Mouse (Mus musculus): Measurements from ENCODE around the gene Olfr887. TPM values are rescaled to one million over a fixed set of nuclear protein-coding genes. Genes with fewer than 3 reads are reported as not detected.

Olfr887 gene
- not detected in 2 replicates for polyA plus RNA-seq (2016; fragmentation: Nextera tagmentation; extraction: Ambion mirVana)

DNA sequence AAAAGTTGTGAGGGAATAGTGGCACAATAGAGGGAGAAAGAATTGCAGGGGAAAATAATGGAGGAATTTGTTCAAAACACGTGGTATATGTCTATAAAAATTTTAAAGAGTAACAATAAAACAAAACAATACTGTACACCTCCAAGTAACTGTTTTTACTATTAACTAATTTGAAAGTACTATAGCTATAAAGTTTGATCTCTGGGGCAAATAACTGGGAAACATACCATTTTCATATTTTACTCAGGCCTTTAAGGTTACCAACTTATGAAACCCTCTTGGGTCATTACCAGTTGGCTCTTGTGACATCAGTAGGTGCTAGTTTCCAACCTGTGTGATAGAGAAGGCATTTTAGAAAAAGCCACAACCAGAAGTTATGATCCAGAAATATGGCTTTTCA lies at the start of gene Olfr887:
Gene Olfr887 (plus strand): TSS at position 301 of the 400 bp plus-strand sequence.
- no peaks in the 10 kb centered on the region for H3K36me3 ChIP-seq (replicated peaks)
- no peaks in the 10 kb centered on the region for H3K4me1 ChIP-seq
- no peak within 1 kb of the TSS for H3K9ac ChIP-seq
- H3K9me3 ChIP-seq = no peaks in the 10 kb centered on the region
- H3K4me3 ChIP-seq (replicated peaks) = no peak within 1 kb of the TSS
- H3K27me3 ChIP-seq = no peaks in the 10 kb centered on the region
- WGBS = 91% methylated on average over 1 of the region's 1 CpGs
- H3K27ac ChIP-seq = no peak within 1 kb of the TSS
- ATAC-seq (ENCODE audit: low FRiP score) = no peak
- no peak within 1 kb of the TSS for H3K4me2 ChIP-seq

- Histone ChIP-seq H3K4me1 (no peaks in the 10 kb centered on the region), H3K36me3 (replicated peaks) (no peaks in the 10 kb centered on the region), H3K27ac (no peak within 1 kb of the TSS), H3K27me3 (no peaks in the 10 kb centered on the region), H3K4me3 (replicated peaks) (no peak within 1 kb of the TSS), H3K4me2 (no peak within 1 kb of the TSS), H3K9me3 (no peaks in the 10 kb centered on the region), H3K9ac (no peak within 1 kb of the TSS)
- WGBS = 75% methylated on average over 1 of the region's 1 CpGs
- ATAC-seq (ENCODE audit: low FRiP score) = no peak
These were observed 37.6 kb upstream of the Olfr887 start, which contains the start of gene Olfr884 for GRCm38 (mm10) chr9:38046255-38046654. Gene Olfr884 (plus strand): TSS chr9:38046555.

DNA sequence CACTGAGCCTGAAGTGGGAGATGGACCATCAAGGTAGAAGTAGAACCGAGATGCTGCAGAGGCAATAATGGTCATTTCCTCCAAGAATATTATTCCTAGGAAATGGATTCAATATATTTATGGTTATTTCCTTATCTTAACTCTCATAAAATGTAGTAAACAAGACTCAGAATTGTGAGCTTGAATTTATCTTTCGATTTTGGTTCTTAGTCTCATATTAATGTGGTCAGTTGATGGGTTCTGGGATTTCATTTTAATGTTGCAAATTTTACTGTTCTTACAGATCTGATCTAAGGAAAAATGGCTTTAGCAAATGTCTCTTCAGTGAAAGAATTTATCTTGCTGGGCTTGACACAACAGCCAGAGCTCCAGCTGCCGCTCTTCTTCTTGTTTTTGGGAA lies 22.9 kb upstream of the Olfr887 start, which contains the start of gene Olfr885:
Gene Olfr885 (plus strand): TSS at position 301 of the 400 bp plus-strand sequence.
- no peaks in the 10 kb centered on the region for H3K9me3 ChIP-seq
- WGBS = 87% methylated on average over 3 of the region's 3 CpGs
- no peak within 1 kb of the TSS for H3K9ac ChIP-seq
- no peak within 1 kb of the TSS for H3K4me3 ChIP-seq (replicated peaks)
- no peak for ATAC-seq (ENCODE audit: low FRiP score)
- H3K27ac ChIP-seq = no peak within 1 kb of the TSS
- H3K27me3 ChIP-seq = no peaks in the 10 kb centered on the region
- no peaks in the 10 kb centered on the region for H3K4me1 ChIP-seq
- H3K4me2 ChIP-seq = no peak within 1 kb of the TSS
- no peaks in the 10 kb centered on the region for H3K36me3 ChIP-seq (replicated peaks)

- WGBS = 82% methylated on average over 1 of the region's 1 CpGs
- Histone ChIP-seq H3K4me1 (no peaks in the 10 kb centered on the region), H3K27me3 (no peaks in the 10 kb centered on the region), H3K4me3 (replicated peaks) (no peak within 1 kb of the TSS), H3K36me3 (replicated peaks) (no peaks in the 10 kb centered on the region), H3K4me2 (no peak within 1 kb of the TSS), H3K27ac (no peak within 1 kb of the TSS), H3K9ac (no peak within 1 kb of the TSS), H3K9me3 (no peaks in the 10 kb centered on the region)
- ATAC-seq (ENCODE audit: low FRiP score) = no peak
These were observed 24.0 kb downstream of the Olfr887 start, which contains the start of gene Olfr888 for GRCm38 (mm10) chr9:38107828-38108227. Gene Olfr888 (plus strand): TSS chr9:38108128.

- Histone ChIP-seq H3K4me3 (replicated peaks) (no peak within 1 kb of the TSS), H3K27ac (no peak within 1 kb of the TSS), H3K4me2 (no peak within 1 kb of the TSS), H3K4me1 (no peaks in the 10 kb centered on the region), H3K9ac (no peak within 1 kb of the TSS), H3K9me3 (no peaks in the 10 kb centered on the region), H3K36me3 (replicated peaks) (no peaks in the 10 kb centered on the region), H3K27me3 (no peaks in the 10 kb centered on the region)
- no peak for ATAC-seq (ENCODE audit: low FRiP score)
These were observed 31.0 kb downstream of the Olfr887 start, which contains the start of gene Olfr889 for GRCm38 (mm10) chr9:38114898-38115297. Gene Olfr889 (plus strand): TSS chr9:38115198.

Other genes starting within 250 kb of the Olfr887 start
- gene Olfr877, start 229.8 kb upstream of the Olfr887 start, polyA plus RNA-seq (2016; fragmentation: Nextera tagmentation; extraction: Ambion mirVana) = not detected in 2 replicates
- not detected in 2 replicates for gene Olfr145, start 187.3 kb upstream of the Olfr887 start, polyA plus RNA-seq (2016; fragmentation: Nextera tagmentation; extraction: Ambion mirVana)
- 0.06 TPM in 1 of 2 replicates, not detected in the other for gene Olfr878, start 166.2 kb upstream of the Olfr887 start, polyA plus RNA-seq (2016; fragmentation: Nextera tagmentation; extraction: Ambion mirVana)
- not detected in 2 replicates for gene Olfr881, start 92.2 kb upstream of the Olfr887 start, polyA plus RNA-seq (2016; fragmentation: Nextera tagmentation; extraction: Ambion mirVana)
- not detected in 2 replicates for gene Olfr883, start 58.3 kb upstream of the Olfr887 start, polyA plus RNA-seq (2016; fragmentation: Nextera tagmentation; extraction: Ambion mirVana)
- not detected in 2 replicates for gene Olfr884, start 37.5 kb upstream of the Olfr887 start, polyA plus RNA-seq (2016; fragmentation: Nextera tagmentation; extraction: Ambion mirVana)
- not detected in 2 replicates for gene Olfr885, start 22.8 kb upstream of the Olfr887 start, polyA plus RNA-seq (2016; fragmentation: Nextera tagmentation; extraction: Ambion mirVana)
- gene Olfr888, start 24.1 kb downstream of the Olfr887 start, polyA plus RNA-seq (2016; fragmentation: Nextera tagmentation; extraction: Ambion mirVana) = not detected in 2 replicates
- 0.08 and 0.09 TPM in 2 replicates for gene Olfr889, start 31.1 kb downstream of the Olfr887 start, polyA plus RNA-seq (2016; fragmentation: Nextera tagmentation; extraction: Ambion mirVana)
- gene Olfr890, start 58.4 kb downstream of the Olfr887 start, polyA plus RNA-seq (2016; fragmentation: Nextera tagmentation; extraction: Ambion mirVana) = not detected in 2 replicates
- gene Olfr891, start 96.7 kb downstream of the Olfr887 start, polyA plus RNA-seq (2016; fragmentation: Nextera tagmentation; extraction: Ambion mirVana) = not detected in 2 replicates
- not detected in 2 replicates for gene Olfr893, start 124.3 kb downstream of the Olfr887 start, polyA plus RNA-seq (2016; fragmentation: Nextera tagmentation; extraction: Ambion mirVana)
- not detected in 2 replicates for gene Olfr894, start 134.0 kb downstream of the Olfr887 start, polyA plus RNA-seq (2016; fragmentation: Nextera tagmentation; extraction: Ambion mirVana)
- not detected in 2 replicates for gene Olfr143, start 168.7 kb downstream of the Olfr887 start, polyA plus RNA-seq (2016; fragmentation: Nextera tagmentation; extraction: Ambion mirVana)
- not detected in 2 replicates for gene Olfr895, start 183.8 kb downstream of the Olfr887 start, polyA plus RNA-seq (2016; fragmentation: Nextera tagmentation; extraction: Ambion mirVana)
- gene Olfr896-ps1, start 207.0 kb downstream of the Olfr887 start, polyA plus RNA-seq (2016; fragmentation: Nextera tagmentation; extraction: Ambion mirVana) = not detected in 2 replicates
- not detected in 2 replicates for gene Olfr25, start 245.0 kb downstream of the Olfr887 start, polyA plus RNA-seq (2016; fragmentation: Nextera tagmentation; extraction: Ambion mirVana)